Mouse (Mus musculus) liver (tissue): ENCODE measurements around the gene Exoc3.

Experiments used
- DNase-seq: peaks from one replicate; pipeline ENCODE4 v3.0.0-alpha.2; 2020; ENCODE audit warnings: mixed read lengths

Exoc3 gene

DNA sequence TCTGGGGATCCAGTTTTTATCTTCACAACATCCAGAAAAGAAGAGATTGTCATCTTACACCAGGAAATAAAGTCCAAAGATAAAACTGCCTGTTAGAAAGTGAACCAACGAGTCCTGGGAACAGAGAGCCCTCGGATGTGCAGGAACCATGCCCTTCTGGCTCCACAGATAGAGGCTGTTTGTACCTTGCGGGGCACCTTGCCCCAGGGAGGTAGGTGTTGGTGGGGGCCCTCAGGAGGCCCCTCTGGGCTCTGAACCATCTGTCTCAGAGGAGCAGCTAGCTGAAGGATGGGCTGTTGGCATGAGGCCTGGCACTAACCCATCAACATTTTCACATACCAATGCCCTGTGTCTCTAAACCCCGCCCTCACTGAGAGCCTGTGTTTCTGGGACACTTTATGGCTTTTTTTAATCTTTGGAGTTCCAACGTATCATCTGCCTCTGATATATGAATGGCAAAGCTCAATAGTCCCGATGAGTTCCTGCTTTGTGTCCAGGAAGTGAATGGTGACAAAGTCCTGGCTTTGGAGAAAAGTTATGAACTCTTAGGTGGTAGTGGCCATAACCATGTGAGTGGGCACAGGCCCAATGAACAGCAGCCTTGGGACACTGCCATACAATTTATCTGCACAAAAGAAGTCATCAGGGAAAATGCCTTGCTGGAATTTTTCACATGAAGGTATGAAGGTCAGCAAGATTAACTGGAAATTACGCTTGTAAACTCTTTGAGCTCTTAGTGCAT is 69.5 kb downstream of the Exoc3 start:
- DNase-seq, result no peak

- DNase-seq, result no peak
These were observed 78.6 kb downstream of the Exoc3 start for GRCm38 (mm10) chr13:74129909-74130308.

DNA sequence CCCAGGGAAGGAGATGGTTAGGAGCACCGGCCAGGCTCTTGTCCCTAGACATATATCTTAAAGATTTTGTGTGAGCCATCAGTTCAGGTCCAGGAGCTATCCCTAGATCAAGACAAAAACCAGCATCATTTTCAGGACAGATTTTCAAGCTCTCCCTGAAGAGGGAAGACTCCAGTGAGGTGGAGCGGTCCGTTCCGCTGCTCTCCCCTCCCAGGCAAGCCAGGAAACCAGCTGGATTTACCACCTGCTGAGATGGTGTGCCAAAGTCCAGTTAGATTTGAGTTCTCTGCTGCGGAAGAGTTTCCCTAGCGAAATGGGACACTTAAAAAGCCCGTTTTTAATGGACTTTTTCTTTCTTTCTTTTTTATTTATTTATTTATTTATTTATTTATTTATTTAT is 81.0 kb downstream of the Exoc3 start:
- no peak for DNase-seq

DNA sequence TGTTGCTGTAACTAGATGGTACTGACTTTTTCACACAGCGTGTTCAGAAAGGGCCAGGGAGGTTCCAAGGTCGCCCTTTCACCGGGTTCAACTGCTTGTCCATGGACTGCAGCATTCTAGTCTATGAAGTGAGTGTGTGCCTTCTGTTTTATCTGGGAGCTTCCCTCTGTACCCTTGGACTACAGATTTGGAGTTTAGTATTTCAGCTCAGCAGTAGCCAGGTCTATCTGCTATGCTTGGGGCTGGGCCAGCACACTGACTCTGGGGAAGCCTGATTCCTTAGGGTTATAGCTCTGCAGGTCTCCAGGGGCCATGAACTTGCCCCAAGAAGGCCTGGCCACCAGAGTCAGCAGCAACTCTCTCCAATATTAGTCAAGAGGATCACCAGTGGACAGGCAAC is 85.9 kb downstream of the Exoc3 start:
- no peak for DNase-seq

- no peak for DNase-seq
These were observed 86.7 kb downstream of the Exoc3 start for GRCm38 (mm10) chr13:74121795-74122330.

DNA sequence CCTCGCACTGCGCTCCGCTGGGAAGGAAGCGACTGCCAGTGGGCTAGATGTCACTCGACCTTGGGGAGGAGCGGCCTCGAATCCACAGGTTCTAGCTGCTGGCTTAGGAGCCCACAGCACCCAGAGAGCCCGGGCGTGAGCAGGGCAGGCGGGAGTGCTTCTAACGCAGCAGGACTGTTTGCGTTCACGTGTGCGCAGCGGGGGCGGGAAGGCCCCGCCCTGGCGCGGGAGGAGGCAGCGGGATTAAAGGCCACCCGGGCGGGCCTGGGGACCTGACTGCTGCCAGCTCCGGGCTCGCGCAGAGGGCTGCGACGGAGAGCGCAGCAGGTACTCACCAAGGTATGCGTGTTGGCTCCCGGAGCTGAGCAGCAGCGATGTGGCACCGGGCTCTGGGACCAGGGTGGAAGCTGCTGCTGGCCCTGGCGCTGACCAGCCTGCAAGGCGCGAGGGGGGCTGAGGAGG is 87.4 kb downstream of the Exoc3 start, which contains the start of gene Slc9a3:
Gene Slc9a3 (plus strand): TSS at position 317 of the 462 bp plus-strand sequence.
- peak; percentile 12 for DNase-seq
